Mouse (Mus musculus): Measurements from ENCODE around the gene Smug1. TPM values are rescaled to one million over a fixed set of nuclear protein-coding genes. Genes with fewer than 3 reads are reported as not detected.

The Smug1 gene
- total and polyA plus RNA-seq, 2 experiments from 2014 or later: 10.1 to 18.2 TPM

- Histone ChIP-seq H3K36me3 (replicated peaks; ENCODE audit: control insufficient read depth, insufficient read depth, low read length) (no peaks in the 10 kb centered on the region), H3K4me1 (ENCODE audit: control insufficient read depth, insufficient read depth) (peaks cover 9% of the 10 kb centered on the region), H3K9me3 (replicated peaks; ENCODE audit: control insufficient read depth, low read length) (no peaks in the 10 kb centered on the region), H3K9ac (replicated peaks; ENCODE audit: low read depth, low read length) (no peak overlapping the region), H3K27ac (ENCODE audit: low read depth) (no peak overlapping the region), H3K4me2 (ENCODE audit: low read depth, low read length) (peak overlapping the region; percentile 67), H3K27me3 (ENCODE audit: control insufficient read depth, insufficient read depth, low read length) (peaks cover 48% of the 10 kb centered on the region), H3K4me3 (ENCODE audit: low read depth, low read length) (peak overlapping the region; percentile 37)
- ATAC-seq (ENCODE audit: insufficient read depth, low read depth) (peak; percentile 52), DNase-seq (ENCODE audit: low spot score) (peak; percentile 71)
- under 1% methylated on average over 42 of the region's 48 CpGs for WGBS
- no peak for TF ChIP-seq EP300 (IDR thresholded peaks at IDR 0.05; ENCODE audit: low read depth)
- peak; percentile 99 for TF ChIP-seq CTCF (IDR thresholded peaks at IDR 0.05; ENCODE audit: low read depth)
Measured at GRCm38 (mm10) chr15:103182166-103182790, 15.4 kb upstream of the Smug1 start.

GRCm38 (mm10) chr15:103180406-103180805 lies 13.5 kb upstream of the Smug1 start:
- Histone ChIP-seq H3K9ac (replicated peaks; ENCODE audit: low read depth, low read length) (no peak overlapping the region), H3K27me3 (ENCODE audit: control insufficient read depth, insufficient read depth, low read length) (peaks cover 66% of the 10 kb centered on the region), H3K9me3 (replicated peaks; ENCODE audit: control insufficient read depth, low read length) (no peaks in the 10 kb centered on the region), H3K4me2 (ENCODE audit: low read depth, low read length) (no peak overlapping the region), H3K27ac (ENCODE audit: low read depth) (no peak overlapping the region), H3K36me3 (replicated peaks; ENCODE audit: control insufficient read depth, insufficient read depth, low read length) (no peaks in the 10 kb centered on the region), H3K4me1 (ENCODE audit: control insufficient read depth, insufficient read depth) (peaks cover 9% of the 10 kb centered on the region), H3K4me3 (ENCODE audit: low read depth, low read length) (no peak overlapping the region)
- TF ChIP-seq CTCF (IDR thresholded peaks at IDR 0.05; ENCODE audit: low read depth) (no peak), EP300 (IDR thresholded peaks at IDR 0.05; ENCODE audit: low read depth) (no peak)
- DNase-seq (ENCODE audit: low spot score) (no peak), ATAC-seq (ENCODE audit: insufficient read depth, low read depth) (no peak)

- Histone ChIP-seq H3K4me2 (ENCODE audit: low read depth, low read length) (no peak overlapping the region), H3K9ac (replicated peaks; ENCODE audit: low read depth, low read length) (no peak overlapping the region), H3K4me1 (ENCODE audit: control insufficient read depth, insufficient read depth) (peaks cover 9% of the 10 kb centered on the region), H3K36me3 (replicated peaks; ENCODE audit: control insufficient read depth, insufficient read depth, low read length) (no peaks in the 10 kb centered on the region), H3K27me3 (ENCODE audit: control insufficient read depth, insufficient read depth, low read length) (peaks cover 82% of the 10 kb centered on the region), H3K9me3 (replicated peaks; ENCODE audit: control insufficient read depth, low read length) (no peaks in the 10 kb centered on the region), H3K4me3 (ENCODE audit: low read depth, low read length) (no peak overlapping the region), H3K27ac (ENCODE audit: low read depth) (no peak overlapping the region)
- ATAC-seq (ENCODE audit: insufficient read depth, low read depth): no peak
- no peak for DNase-seq (ENCODE audit: low spot score)
- TF ChIP-seq EP300 (IDR thresholded peaks at IDR 0.05; ENCODE audit: low read depth) (no peak), CTCF (IDR thresholded peaks at IDR 0.05; ENCODE audit: low read depth) (no peak)
- 50% methylated on average over 1 of the region's 1 CpGs for WGBS
Measured at GRCm38 (mm10) chr15:103178767-103179166, 11.9 kb upstream of the Smug1 start.

GRCm38 (mm10) chr15:103178137-103178536 lies 11.2 kb upstream of the Smug1 start:
- ATAC-seq (ENCODE audit: insufficient read depth, low read depth): no peak
- peaks cover 88% of the 10 kb centered on the region for H3K27me3 ChIP-seq (ENCODE audit: control insufficient read depth, insufficient read depth, low read length)
- no peak overlapping the region for H3K4me2 ChIP-seq (ENCODE audit: low read depth, low read length)

GRCm38 (mm10) chr15:103177611-103178041 lies 10.7 kb upstream of the Smug1 start:
- no peak overlapping the region for H3K4me3 ChIP-seq (ENCODE audit: low read depth, low read length)
- 5% methylated on average over 12 of the region's 12 CpGs for WGBS
- DNase-seq (ENCODE audit: low spot score) (no peak), ATAC-seq (ENCODE audit: insufficient read depth, low read depth) (no peak)
- H3K27me3 ChIP-seq (ENCODE audit: control insufficient read depth, insufficient read depth, low read length): peaks cover 90% of the 10 kb centered on the region
- TF ChIP-seq CTCF (IDR thresholded peaks at IDR 0.05; ENCODE audit: low read depth) (no peak), EP300 (IDR thresholded peaks at IDR 0.05; ENCODE audit: low read depth) (no peak)
- no peaks in the 10 kb centered on the region for H3K36me3 ChIP-seq (replicated peaks; ENCODE audit: control insufficient read depth, insufficient read depth, low read length)
- H3K4me2 ChIP-seq (ENCODE audit: low read depth, low read length): no peak overlapping the region
- no peak overlapping the region for H3K27ac ChIP-seq (ENCODE audit: low read depth)
- no peak overlapping the region for H3K9ac ChIP-seq (replicated peaks; ENCODE audit: low read depth, low read length)
- no peaks in the 10 kb centered on the region for H3K9me3 ChIP-seq (replicated peaks; ENCODE audit: control insufficient read depth, low read length)
- peaks cover 3% of the 10 kb centered on the region; the same call in 1 of the 2 replicates for H3K4me1 ChIP-seq (ENCODE audit: control insufficient read depth, insufficient read depth)

More at GRCm38 (mm10) chr15:103178137-103178536, 11.2 kb upstream of the Smug1 start:
- Histone ChIP-seq H3K9ac (replicated peaks; ENCODE audit: low read depth, low read length) (no peak overlapping the region), H3K36me3 (replicated peaks; ENCODE audit: control insufficient read depth, insufficient read depth, low read length) (no peaks in the 10 kb centered on the region), H3K9me3 (replicated peaks; ENCODE audit: control insufficient read depth, low read length) (no peaks in the 10 kb centered on the region), H3K4me1 (ENCODE audit: control insufficient read depth, insufficient read depth) (peaks cover 6% of the 10 kb centered on the region), H3K27ac (ENCODE audit: low read depth) (no peak overlapping the region), H3K4me3 (ENCODE audit: low read depth, low read length) (no peak overlapping the region)
- DNase-seq (ENCODE audit: low spot score): no peak
- WGBS: 10% methylated on average over 12 of the region's 12 CpGs
- TF ChIP-seq EP300 (IDR thresholded peaks at IDR 0.05; ENCODE audit: low read depth): no peak
- peak; percentile 72 for TF ChIP-seq CTCF (IDR thresholded peaks at IDR 0.05; ENCODE audit: low read depth)
